Mouse (Mus musculus) bone marrow macrophage, adult 2 months (primary cell): ENCODE measurements around the gene Ctns. TPM values are rescaled to one million over a fixed set of nuclear protein-coding genes. Genes with fewer than 3 reads are reported as not detected.

Experiments
- H3K27ac ChIP-seq: 2 replicates; pipeline ENCODE4 v1.5.1; 2012; ENCODE audit warnings: low read depth, low read length; ENCODE audit not compliant: insufficient read depth
- H3K4me1 ChIP-seq: 2 replicates; pipeline ENCODE4 v1.6.1; 2012; ENCODE audit warnings: low read length; ENCODE audit not compliant: control insufficient read depth, insufficient read depth
- H3K4me3 ChIP-seq: 2 replicates; pipeline ENCODE4 v1.5.1; 2012; ENCODE audit warnings: mild to moderate bottlenecking, low read length, moderate library complexity; ENCODE audit not compliant: insufficient read depth
- CTCF ChIP-seq: IDR thresholded peaks from 2 replicates; pipeline ENCODE4 v1.5.1; 2012; ENCODE audit warnings: low read depth, mild to moderate bottlenecking, low read length, moderate library complexity
- POLR2A ChIP-seq: IDR thresholded peaks from 2 replicates; pipeline ENCODE4 v1.6.1; 2012; ENCODE audit warnings: mild to moderate bottlenecking, low read depth, low read length, borderline replicate concordance
- polyA plus RNA-seq: library from polyadenylated mRNA; stranded (reverse); fragments of >200 nt; gene quantifications from 2 replicates; pipeline ENCODE4 v1.2.4, GENCODE M21; 2012; ENCODE audit not compliant: missing spikeins, insufficient read depth, insufficient read length

Ctns gene
- polyA plus RNA-seq, 1 experiment, result 48.2 TPM

- Histone ChIP-seq H3K27ac (peak within 1 kb of the TSS; percentile 64), H3K4me3 (peak within 1 kb of the TSS; percentile 96), H3K4me1 (peaks cover 35% of the 10 kb centered on the region)
- TF ChIP-seq POLR2A (no peak), CTCF (no peak)
Observed at GRCm38 (mm10) chr11:73199230-73199712, 429 bp upstream of the Ctns start, which contains the start of gene Shpk. Gene Shpk (plus strand): TSS chr11:73199460.

DNA sequence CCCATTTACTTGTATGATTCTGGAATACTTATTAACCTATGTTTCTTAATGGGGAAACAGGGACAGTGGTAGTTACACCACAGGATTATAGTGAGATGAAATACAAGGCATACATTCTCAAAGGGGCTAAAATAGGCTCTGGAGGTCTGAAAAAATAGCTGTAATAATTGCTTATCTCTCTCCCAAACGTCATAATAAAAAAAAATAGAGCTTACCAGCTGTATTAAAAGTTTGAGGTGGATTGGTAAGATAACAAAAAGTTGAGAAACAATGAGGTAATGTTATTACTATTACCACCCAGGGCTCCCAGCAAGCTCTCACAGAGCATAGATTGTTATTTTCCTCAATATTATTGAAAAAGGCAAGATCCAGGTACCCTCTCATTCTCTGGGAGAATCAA is 652 bp downstream of the Ctns start:
- Histone ChIP-seq H3K27ac (no peak overlapping the region), H3K4me3 (peak overlapping the region; percentile 96), H3K4me1 (peaks cover 44% of the 10 kb centered on the region)
- no peak for TF ChIP-seq CTCF
- no peak for TF ChIP-seq POLR2A

- TF ChIP-seq CTCF (no peak), POLR2A (no peak)
- Histone ChIP-seq H3K4me1 (peaks cover 43% of the 10 kb centered on the region), H3K27ac (0 out of 2 replicates have a peak overlapping the region, but pooled peaks have one; percentile 4), H3K4me3 (no peak overlapping the region)
Observed at GRCm38 (mm10) chr11:73194444-73194843, 4.4 kb downstream of the Ctns start.

DNA sequence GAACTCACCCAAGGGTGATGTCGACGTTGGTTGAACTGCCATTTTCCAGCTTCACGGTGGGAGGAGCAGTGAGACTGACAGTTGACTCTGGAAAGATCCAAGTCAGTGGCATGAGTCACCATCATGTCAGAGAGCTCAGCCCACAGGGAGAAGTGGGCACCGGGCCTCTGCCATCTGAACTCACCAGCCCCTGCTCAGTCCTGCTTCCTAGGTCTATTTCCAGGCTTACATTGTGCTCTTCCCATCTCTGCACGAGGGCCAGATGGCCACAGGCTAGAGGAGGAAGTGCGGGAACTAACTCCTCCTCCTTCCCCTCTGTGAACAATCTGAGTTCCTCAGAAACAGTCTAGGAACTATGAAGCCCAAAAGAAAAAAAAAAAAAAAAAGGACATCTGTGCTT is 5.8 kb downstream of the Ctns start:
- TF ChIP-seq CTCF (no peak), POLR2A (no peak)
- Histone ChIP-seq H3K27ac (peak overlapping the region; percentile 64), H3K4me1 (peaks cover 43% of the 10 kb centered on the region), H3K4me3 (peak overlapping the region; percentile 1; the same call in 1 of the 2 replicates)

DNA sequence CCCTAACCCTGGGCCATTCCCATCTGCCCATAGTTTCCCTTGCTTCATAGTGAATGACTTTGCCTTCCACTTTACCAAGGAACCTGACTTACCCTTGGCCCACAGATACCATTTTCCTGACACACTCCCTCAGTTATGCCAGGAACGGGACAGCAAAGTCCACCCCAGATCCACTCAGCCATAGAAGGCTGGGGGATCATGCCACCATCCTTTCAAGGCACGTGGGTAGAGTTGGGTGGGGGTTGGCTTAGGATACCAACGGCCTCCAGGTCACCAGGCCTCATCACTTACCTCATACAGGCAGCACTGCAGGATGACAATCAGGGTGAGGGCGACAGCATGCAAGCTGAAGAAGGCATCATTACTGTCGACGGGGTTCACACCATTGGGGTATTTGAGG is 11.6 kb downstream of the Ctns start:
- TF ChIP-seq CTCF, result no peak
- TF ChIP-seq POLR2A, result no peak
- Histone ChIP-seq H3K4me1 (peaks cover 19% of the 10 kb centered on the region), H3K27ac (no peak overlapping the region), H3K4me3 (no peak overlapping the region)

DNA sequence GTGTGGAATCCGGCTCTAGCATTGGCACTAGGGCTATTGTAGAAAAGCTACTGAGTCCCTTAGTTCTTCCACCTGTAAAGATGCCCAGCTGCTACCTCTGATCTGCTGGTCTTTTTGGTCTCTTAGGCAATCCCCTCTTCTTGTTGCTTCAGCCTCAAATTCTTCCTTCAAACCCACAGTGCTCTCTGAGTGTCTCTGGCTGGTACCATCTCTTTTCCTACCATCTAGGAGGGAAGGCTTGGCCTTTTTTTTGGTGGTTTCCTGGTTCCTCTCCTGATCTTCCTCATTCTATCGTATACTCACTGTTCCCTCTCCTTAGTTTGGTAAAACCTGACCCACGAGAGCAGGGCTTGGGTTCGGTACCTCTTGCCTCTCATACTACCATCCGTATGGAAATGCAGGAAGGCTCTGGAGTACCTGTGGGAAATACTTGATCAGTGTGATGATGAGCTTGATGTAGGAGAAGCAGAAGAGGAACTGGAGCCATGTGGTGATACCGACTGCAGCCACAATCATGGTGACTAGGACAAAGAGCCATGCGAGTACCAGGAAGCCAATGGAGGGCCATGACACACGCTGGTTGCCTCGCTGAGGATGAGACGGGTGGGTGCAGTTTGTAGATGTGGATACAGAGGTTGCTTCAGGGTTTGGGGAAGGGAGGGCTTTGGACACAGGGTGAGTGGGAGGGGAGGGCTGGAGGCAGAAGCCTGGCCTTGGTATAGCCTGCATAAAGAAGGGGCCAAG is 12.8 kb downstream of the Ctns start:
- TF ChIP-seq CTCF, result no peak
- no peak for TF ChIP-seq POLR2A
- peaks cover 14% of the 10 kb centered on the region for H3K4me1 ChIP-seq
- no peak overlapping the region for H3K4me3 ChIP-seq
- H3K27ac ChIP-seq, result peak overlapping the region; percentile 58

DNA sequence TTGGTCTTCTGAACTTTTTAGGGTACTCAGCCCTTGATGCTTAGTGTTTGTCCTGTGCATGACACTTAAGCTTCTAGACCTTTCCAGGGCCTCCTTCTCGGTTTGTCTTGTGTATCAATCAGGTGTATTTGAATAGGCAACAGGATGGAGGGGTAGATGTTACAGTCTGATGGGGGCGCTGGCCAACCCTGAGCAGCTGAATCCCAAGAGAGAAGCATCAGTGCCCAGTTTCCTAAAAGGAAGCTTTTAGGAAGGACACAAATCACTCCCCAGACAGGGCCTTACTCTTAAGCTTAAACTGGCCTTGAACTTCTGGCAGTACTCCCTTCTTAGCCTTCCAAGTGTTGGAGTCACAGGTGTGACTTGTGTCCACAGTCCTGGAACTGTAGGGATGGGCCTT is 20.9 kb downstream of the Ctns start:
- Histone ChIP-seq H3K4me1 (peaks cover 12% of the 10 kb centered on the region), H3K4me3 (peak overlapping the region; percentile 79), H3K27ac (no peak overlapping the region)
- TF ChIP-seq CTCF, result no peak
- TF ChIP-seq POLR2A, result no peak

DNA sequence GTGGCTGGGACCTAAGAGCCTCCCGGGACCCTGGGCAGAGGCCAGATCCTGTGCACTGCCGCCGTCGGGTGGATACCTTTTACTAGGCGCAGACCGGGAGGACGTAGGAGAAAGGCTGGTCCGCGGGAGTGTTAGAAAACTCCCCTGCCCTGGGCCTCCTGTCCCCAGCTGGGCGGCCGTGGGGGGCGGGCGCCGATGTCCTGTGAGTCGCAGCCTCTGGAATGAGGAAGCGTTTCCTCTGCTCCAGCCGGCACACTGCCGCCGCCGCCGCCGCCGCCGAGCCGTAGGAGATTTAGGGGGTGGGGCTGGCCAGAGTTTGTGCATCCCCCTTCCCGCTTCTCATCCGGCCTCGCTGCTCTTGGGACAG is 21.4 kb downstream of the Ctns start:
- peak overlapping the region; percentile 79 for H3K4me3 ChIP-seq
- TF ChIP-seq CTCF (no peak), POLR2A (no peak)
- H3K4me1 ChIP-seq, result peaks cover 12% of the 10 kb centered on the region
- H3K27ac ChIP-seq, result peak overlapping the region; percentile 78

DNA sequence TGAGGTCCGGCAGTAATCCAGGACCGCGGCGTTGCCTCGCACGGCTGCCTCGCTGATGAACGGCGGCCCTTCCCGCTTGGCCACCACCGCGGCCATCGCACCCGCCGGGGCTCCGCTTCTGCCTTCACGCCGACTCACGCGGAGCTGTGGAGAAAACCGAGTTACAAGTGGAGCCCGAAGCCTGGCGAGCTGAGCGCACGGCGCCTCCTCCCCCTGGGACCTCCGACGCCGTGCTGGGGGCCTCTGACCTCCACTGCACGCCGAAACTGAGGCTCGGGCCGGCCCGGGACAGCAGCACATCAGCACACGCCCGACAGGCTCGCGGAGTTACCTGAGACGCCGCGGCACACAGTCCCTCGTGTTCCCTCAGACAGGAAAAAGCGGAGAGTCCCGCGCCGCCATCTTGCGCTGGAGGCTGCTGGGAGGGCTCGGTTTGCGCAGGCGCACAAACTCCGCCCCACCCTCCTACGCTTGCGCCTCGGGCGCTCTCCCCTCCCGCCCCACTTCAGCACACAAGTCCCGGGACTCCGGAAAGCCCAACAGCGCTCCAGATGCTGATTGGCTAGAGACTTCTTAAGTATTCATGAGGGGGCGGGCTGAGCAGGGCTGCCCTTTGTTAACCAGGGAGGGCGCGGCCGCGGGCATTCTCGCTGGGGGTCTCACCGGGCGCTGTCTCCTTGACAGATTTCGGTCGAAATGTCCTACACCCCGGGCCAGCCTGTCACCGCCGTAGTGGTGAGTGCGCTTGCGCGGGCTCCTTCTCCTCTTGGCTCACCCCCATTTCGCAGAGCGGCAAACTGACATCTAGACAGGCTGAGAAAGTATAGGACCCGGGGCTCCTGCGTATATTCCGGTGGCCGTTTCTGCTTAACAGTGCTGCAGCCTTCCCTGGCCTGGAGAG is 22.0 kb downstream of the Ctns start, which contains the start of the genes Emc6 and Tax1bp3:
Gene Emc6, minus strand, starts transcription at position 430 of the 901 bp plus-strand sequence.
Gene Tax1bp3, plus strand, starts transcription at position 476 of the 901 bp plus-strand sequence.
- Histone ChIP-seq H3K4me3 (peak within 1 kb of the TSS; percentile 99), H3K27ac (peak within 1 kb of the TSS; percentile 78), H3K4me1 (peaks cover 12% of the 10 kb centered on the region)
- TF ChIP-seq CTCF (no peak), POLR2A (0 out of 2 replicates have a peak, but pooled peaks have one; percentile 60)

GRCm38 (mm10) chr11:73176186-73176585 is 22.7 kb downstream of the Ctns start:
- peak overlapping the region; percentile 70 for H3K27ac ChIP-seq
- H3K4me3 ChIP-seq, result peak overlapping the region; percentile 99
- TF ChIP-seq POLR2A (no peak), CTCF (no peak)
- H3K4me1 ChIP-seq, result peaks cover 12% of the 10 kb centered on the region

DNA sequence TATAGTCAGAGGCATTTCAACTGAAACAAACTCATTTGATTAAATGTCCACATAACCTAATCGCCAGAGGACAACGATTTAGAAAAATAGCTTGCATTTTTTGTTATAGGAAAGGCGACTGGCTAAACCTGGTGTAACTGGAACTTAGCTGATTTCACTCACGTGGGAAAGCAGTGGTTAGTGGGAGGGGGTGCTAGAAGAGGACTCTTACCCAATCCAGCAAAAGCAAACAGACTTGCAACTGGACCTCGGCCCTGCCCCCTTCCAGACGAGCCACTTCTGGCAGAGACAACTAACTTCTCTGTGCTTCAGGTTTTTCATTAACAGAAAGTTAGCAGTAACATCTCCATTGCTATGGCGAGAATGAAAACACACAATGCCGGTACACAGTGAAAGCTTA is 23.2 kb downstream of the Ctns start:
- Histone ChIP-seq H3K27ac (no peak overlapping the region), H3K4me3 (peak overlapping the region; percentile 99), H3K4me1 (peaks cover 12% of the 10 kb centered on the region)
- no peak for TF ChIP-seq POLR2A
